Mouse (Mus musculus): ENCODE data around the gene Arsb. TPM values are rescaled to one million over a fixed set of nuclear protein-coding genes. Genes with fewer than 3 reads are reported as not detected.

The Arsb gene
- total and polyA plus RNA-seq, 3 experiments = 4.6 to 9.6 (median 5.7) TPM

- DNase-seq = no peak
- Histone ChIP-seq H3K36me3 (ENCODE audit: control insufficient read depth, insufficient read depth, low read length) (no peaks in the 10 kb centered on the region), H3K4me1 (ENCODE audit: control insufficient read depth, insufficient read depth, low read length) (no peaks in the 10 kb centered on the region), H3K27me3 (ENCODE audit: control insufficient read depth, insufficient read depth, low read length) (no peaks in the 10 kb centered on the region), H3K79me2 (replicated peaks; ENCODE audit: control insufficient read depth, insufficient read depth, low read length) (no peaks in the 10 kb centered on the region), H3K9ac (ENCODE audit: low read depth, low read length) (no peak overlapping the region), H3K27ac (no peak overlapping the region), H3K4me3 (no peak overlapping the region)
- 60% methylated on average over 7 of the region's 7 CpGs for WGBS
- TF ChIP-seq POLR2A (IDR thresholded peaks at IDR 0.05; ENCODE audit: insufficient read depth, low read depth, low read length) (no peak), CTCF (IDR thresholded peaks at IDR 0.05) (no peak), EP300 (IDR thresholded peaks at IDR 0.05; ENCODE audit: insufficient read depth, low read depth, low read length) (no peak)
- intact Hi-C loops (cut with DNase I) = loop anchor here (5.0 kb wide), 1 partner anchor 158 kb away; the partner anchor contains the start of gene Arsb
These were observed 159.3 kb downstream of the Arsb start for GRCm38 (mm10) chr13:93930561-93931340.

- H3K36me3 ChIP-seq (ENCODE audit: control insufficient read depth, insufficient read depth, low read length) = peaks cover 2% of the 10 kb centered on the region; the same call in 1 of the 2 replicates
- WGBS = 75% methylated on average over 6 of the region's 6 CpGs
- H3K79me2 ChIP-seq (replicated peaks; ENCODE audit: control insufficient read depth, insufficient read depth, low read length) = no peaks in the 10 kb centered on the region
- H3K9ac ChIP-seq (ENCODE audit: low read depth, low read length) = no peak overlapping the region
- no peak overlapping the region for H3K27ac ChIP-seq
- peak in 1 of 2 experiments; percentile 21 for DNase-seq
- H3K4me3 ChIP-seq = no peak overlapping the region
- intact Hi-C loops (cut with DNase I) = no loop called here
- H3K27me3 ChIP-seq (ENCODE audit: control insufficient read depth, insufficient read depth, low read length) = no peaks in the 10 kb centered on the region
- H3K4me1 ChIP-seq (ENCODE audit: control insufficient read depth, insufficient read depth, low read length) = peaks cover 10% of the 10 kb centered on the region
- no peak for TF ChIP-seq CTCF (IDR thresholded peaks at IDR 0.05)
- no peak for TF ChIP-seq POLR2A (IDR thresholded peaks at IDR 0.05; ENCODE audit: insufficient read depth, low read depth, low read length)
- TF ChIP-seq EP300 (IDR thresholded peaks at IDR 0.05; ENCODE audit: insufficient read depth, low read depth, low read length) = no peak
These were observed 165.0 kb downstream of the Arsb start for GRCm38 (mm10) chr13:93936455-93936854.

- H3K27ac ChIP-seq = no peak overlapping the region
- peaks cover 12% of the 10 kb centered on the region for H3K4me1 ChIP-seq (ENCODE audit: control insufficient read depth, insufficient read depth, low read length)
- peaks cover 2% of the 10 kb centered on the region; the same call in 1 of the 2 replicates for H3K36me3 ChIP-seq (ENCODE audit: control insufficient read depth, insufficient read depth, low read length)
- H3K27me3 ChIP-seq (ENCODE audit: control insufficient read depth, insufficient read depth, low read length) = no peaks in the 10 kb centered on the region
- no peak overlapping the region for H3K4me3 ChIP-seq
- intact Hi-C loops (cut with DNase I) = no loop called here
- DNase-seq = no peak
- no peak overlapping the region for H3K9ac ChIP-seq (ENCODE audit: low read depth, low read length)
- 53% methylated on average over 2 of the region's 2 CpGs for WGBS
- no peaks in the 10 kb centered on the region for H3K79me2 ChIP-seq (replicated peaks; ENCODE audit: control insufficient read depth, insufficient read depth, low read length)
- TF ChIP-seq CTCF (IDR thresholded peaks at IDR 0.05) (no peak), EP300 (IDR thresholded peaks at IDR 0.05; ENCODE audit: insufficient read depth, low read depth, low read length) (no peak), POLR2A (IDR thresholded peaks at IDR 0.05; ENCODE audit: insufficient read depth, low read depth, low read length) (no peak)
These were observed 166.7 kb downstream of the Arsb start for GRCm38 (mm10) chr13:93938118-93938517.

GRCm38 (mm10) chr13:93939363-93940127 is 168.1 kb downstream of the Arsb start:
- intact Hi-C loops (cut with DNase I) = loop anchor here (5.0 kb wide), 1 partner anchor 87 kb away; no protein-coding TSS in a partner anchor
- Histone ChIP-seq H3K4me3 (no peak overlapping the region), H3K79me2 (replicated peaks; ENCODE audit: control insufficient read depth, insufficient read depth, low read length) (no peaks in the 10 kb centered on the region), H3K27ac (no peak overlapping the region; the same call in 1 of the 2 replicates), H3K4me1 (ENCODE audit: control insufficient read depth, insufficient read depth, low read length) (peaks cover 12% of the 10 kb centered on the region), H3K9ac (ENCODE audit: low read depth, low read length) (no peak overlapping the region; the same call in 1 of the 2 replicates), H3K27me3 (ENCODE audit: control insufficient read depth, insufficient read depth, low read length) (no peaks in the 10 kb centered on the region), H3K36me3 (ENCODE audit: control insufficient read depth, insufficient read depth, low read length) (peaks cover 2% of the 10 kb centered on the region; the same call in 1 of the 2 replicates)
- 32% methylated on average over 6 of the region's 6 CpGs for WGBS
- no peak for TF ChIP-seq POLR2A (IDR thresholded peaks at IDR 0.05; ENCODE audit: insufficient read depth, low read depth, low read length)
- TF ChIP-seq CTCF (IDR thresholded peaks at IDR 0.05) = no peak; the same call in none of the 2 replicates
- TF ChIP-seq EP300 (IDR thresholded peaks at IDR 0.05; ENCODE audit: insufficient read depth, low read depth, low read length) = 0 out of 2 replicates have a peak, but pooled peaks have one; percentile 46
- DNase-seq = peak; percentile 51 to 72

- Histone ChIP-seq H3K4me3 (no peak overlapping the region), H3K27me3 (ENCODE audit: control insufficient read depth, insufficient read depth, low read length) (no peaks in the 10 kb centered on the region), H3K27ac (no peak overlapping the region), H3K36me3 (ENCODE audit: control insufficient read depth, insufficient read depth, low read length) (peaks cover 2% of the 10 kb centered on the region; the same call in 1 of the 2 replicates), H3K9ac (ENCODE audit: low read depth, low read length) (no peak overlapping the region), H3K79me2 (replicated peaks; ENCODE audit: control insufficient read depth, insufficient read depth, low read length) (no peaks in the 10 kb centered on the region), H3K4me1 (ENCODE audit: control insufficient read depth, insufficient read depth, low read length) (peaks cover 12% of the 10 kb centered on the region)
- 64% methylated on average over 7 of the region's 7 CpGs for WGBS
- peak; percentile 41 to 59 for DNase-seq
- intact Hi-C loops (cut with DNase I) = loop anchor here (5.0 kb wide), 1 partner anchor 89 kb away; no protein-coding TSS in a partner anchor
- TF ChIP-seq POLR2A (IDR thresholded peaks at IDR 0.05; ENCODE audit: insufficient read depth, low read depth, low read length) = no peak
- TF ChIP-seq EP300 (IDR thresholded peaks at IDR 0.05; ENCODE audit: insufficient read depth, low read depth, low read length) = no peak
- no peak for TF ChIP-seq CTCF (IDR thresholded peaks at IDR 0.05)
These were observed 169.5 kb downstream of the Arsb start for GRCm38 (mm10) chr13:93940742-93941531.

Data from heart, adult 2 months (tissue).